Mouse (Mus musculus) spleen, postnatal 4 days (tissue): ENCODE measurements at regions not wholly inside any gene's neighbourhood (a gene's known extent, or its start where the extent isn't known, plus 50 kb on each side); places are given as distances from the start of the nearest gene placed in this dataset.

Experiments
- DNase-seq, 2 experiments: peaks; one replicate each; pipeline ENCODE4 v3.0.0; 2022; ENCODE audit warnings: low spot score in 2 of 2

GRCm38 (mm10) chr7:72905891-72906290, 469.4 kb upstream of the Rgma start:
- no peak for DNase-seq

GRCm38 (mm10) chr7:72906536-72906935, 468.8 kb upstream of the Rgma start:
- DNase-seq, result no peak

GRCm38 (mm10) chr7:72926772-72927380, 448.4 kb upstream of the Rgma start:
- DNase-seq, result no peak

GRCm38 (mm10) chr7:72938842-72939241, 436.5 kb upstream of the Rgma start:
- no peak for DNase-seq

GRCm38 (mm10) chr7:72947531-72947930, 427.8 kb upstream of the Rgma start:
- DNase-seq, result no peak

- DNase-seq, result no peak
Measured at GRCm38 (mm10) chr7:72948026-72948425, 427.3 kb upstream of the Rgma start.

- no peak for DNase-seq
Measured at GRCm38 (mm10) chr7:72948666-72949065, 426.6 kb upstream of the Rgma start.

GRCm38 (mm10) chr7:72949886-72950285, 425.4 kb upstream of the Rgma start:
- no peak for DNase-seq

- DNase-seq, result no peak
Measured at GRCm38 (mm10) chr7:72957674-72958073, 417.6 kb upstream of the Rgma start.

- DNase-seq, result no peak
Measured at GRCm38 (mm10) chr7:72961321-72961720, 414.0 kb upstream of the Rgma start.

GRCm38 (mm10) chr7:72962815-72963214, 412.5 kb upstream of the Rgma start:
- DNase-seq, result no peak

- no peak for DNase-seq
Measured at GRCm38 (mm10) chr7:72963908-72964307, 411.4 kb upstream of the Rgma start.

GRCm38 (mm10) chr7:72968193-72968592, 407.1 kb upstream of the Rgma start:
- DNase-seq, result no peak

- DNase-seq, result no peak
Measured at GRCm38 (mm10) chr7:72971506-72972267, 403.6 kb upstream of the Rgma start.

GRCm38 (mm10) chr7:72972397-72972796, 402.9 kb upstream of the Rgma start:
- no peak for DNase-seq

GRCm38 (mm10) chr7:72973771-72974170, 401.5 kb upstream of the Rgma start:
- no peak for DNase-seq

GRCm38 (mm10) chr7:72974384-72974783, 400.9 kb upstream of the Rgma start:
- DNase-seq, result no peak

- no peak for DNase-seq
Measured at GRCm38 (mm10) chr7:72990559-72991429, 384.5 kb upstream of the Rgma start.

GRCm38 (mm10) chr7:72998374-72998773, 376.9 kb upstream of the Rgma start:
- DNase-seq, result no peak

GRCm38 (mm10) chr7:73019151-73019550, 356.2 kb upstream of the Rgma start:
- DNase-seq, result no peak

- no peak for DNase-seq
Measured at GRCm38 (mm10) chr7:73019764-73020354, 355.4 kb upstream of the Rgma start.

GRCm38 (mm10) chr7:73021786-73022185, 353.5 kb upstream of the Rgma start:
- DNase-seq, result no peak
